Mouse (Mus musculus) frontal cortex, adult 2 months (tissue): ENCODE results near the gene Ramp3. TPM values are rescaled to one million over a fixed set of nuclear protein-coding genes. Genes with fewer than 3 reads are reported as not detected.

ENCODE experiments used
- DNase-seq, 2 experiments: peaks; one replicate each; pipeline ENCODE4 v3.0.0; 2022; ENCODE audit warnings: low spot score in 1 of 2; ENCODE audit errors: extremely low spot score in 1 of 2
- polyA plus RNA-seq: library from polyadenylated mRNA; depleted of rRNA; stranded (reverse); fragments of >200 nt; gene quantifications from 2 replicates; pipeline ENCODE4 v1.2.3, GENCODE M21; 2012; rRNA removed

Ramp3 gene
- polyA plus RNA-seq, 1 experiment: 18.5 TPM

DNA sequence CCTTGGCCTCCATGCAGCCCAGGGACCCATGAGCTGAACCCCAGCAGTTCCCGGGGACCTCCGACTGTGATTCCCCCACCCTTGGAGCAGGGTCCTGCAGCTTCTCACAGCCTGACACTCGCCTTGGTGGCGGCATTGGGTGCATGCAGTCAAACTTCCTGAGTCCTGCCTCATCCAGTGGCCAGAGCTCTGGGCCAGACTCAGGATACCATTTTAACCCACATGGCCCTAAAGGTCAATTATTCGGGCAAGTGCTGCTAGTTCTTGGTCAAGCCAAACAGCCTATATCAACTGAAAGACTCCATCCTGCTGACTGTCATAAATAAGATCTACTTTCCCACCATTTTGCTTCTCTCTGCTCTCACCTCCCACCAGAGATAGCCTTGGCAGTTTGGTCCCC lies 62.4 kb downstream of the Ramp3 start:
- no peak for DNase-seq

DNA sequence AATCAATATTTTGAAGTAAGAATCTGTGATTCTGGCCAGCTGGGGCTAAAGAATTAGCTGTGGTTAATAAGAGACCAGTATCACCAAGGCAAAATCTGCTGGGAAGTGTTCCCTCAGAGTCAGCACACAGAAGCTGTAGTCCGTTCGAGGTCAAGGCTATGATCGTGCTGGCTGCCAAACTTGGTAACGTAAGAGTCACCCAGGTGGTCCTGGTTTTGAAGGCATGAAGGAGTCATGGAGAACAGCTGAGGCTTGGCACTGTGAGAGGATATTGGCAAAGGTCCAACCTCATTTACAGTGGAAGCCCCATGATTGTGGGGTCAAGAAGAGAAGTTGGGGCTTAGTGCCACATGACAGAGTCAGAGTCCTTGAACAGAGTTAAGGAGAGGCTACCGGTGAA lies 68.6 kb downstream of the Ramp3 start:
- no peak for DNase-seq

Other genes with a start within 250 kb of the Ramp3 start
- gene Ppia, start 243.1 kb upstream of the Ramp3 start, polyA plus RNA-seq: 2,434 and 2,505 TPM in 2 replicates
- gene H2afv, start 214.1 kb upstream of the Ramp3 start, polyA plus RNA-seq: 75.0 and 80.7 TPM in 2 replicates
- 102 and 103 TPM in 2 replicates for gene Purb, start 182.6 kb upstream of the Ramp3 start, polyA plus RNA-seq
- gene Myo1g, start 137.6 kb upstream of the Ramp3 start, polyA plus RNA-seq: 0.80 and 0.96 TPM in 2 replicates
- gene Ccm2, start 111.6 kb upstream of the Ramp3 start, polyA plus RNA-seq: 83.1 and 88.2 TPM in 2 replicates
- gene Nacad, start 52.5 kb upstream of the Ramp3 start, polyA plus RNA-seq: 52.2 and 64.5 TPM in 2 replicates
- gene Tbrg4, start 32.5 kb upstream of the Ramp3 start, polyA plus RNA-seq: 59.8 and 64.9 TPM in 2 replicates
- not detected in 2 replicates for gene Wap, start 19.9 kb upstream of the Ramp3 start, polyA plus RNA-seq
- gene Gm11983, start 179.1 kb downstream of the Ramp3 start, polyA plus RNA-seq: 0.06 TPM in 1 of 2 replicates, not detected in the other